Mouse (Mus musculus): ENCODE measurements around the gene Gpbp1.

Gpbp1 gene

GRCm38 (mm10) chr13:111489802-111490723 lies at the start of gene Gpbp1:
Gene Gpbp1, minus strand, starts transcription at chr13:111490111.
- DNase-seq: peak; percentile 99 to 100

- DNase-seq: no peak
These were observed 47.8 kb upstream of the Gpbp1 start for GRCm38 (mm10) chr13:111537718-111538117.

- DNase-seq: no peak
These were observed 46.4 kb upstream of the Gpbp1 start for GRCm38 (mm10) chr13:111536207-111536887.

- peak in 1 of 2 experiments; percentile 7 for DNase-seq
These were observed 44.2 kb upstream of the Gpbp1 start for GRCm38 (mm10) chr13:111534131-111534530.

- DNase-seq: peak in 1 of 2 experiments; percentile 31
These were observed 42.5 kb upstream of the Gpbp1 start for GRCm38 (mm10) chr13:111532178-111532948.

- DNase-seq: no peak
These were observed 41.8 kb upstream of the Gpbp1 start for GRCm38 (mm10) chr13:111531701-111532100.

GRCm38 (mm10) chr13:111524277-111524676 lies 34.4 kb upstream of the Gpbp1 start:
- no peak for DNase-seq

GRCm38 (mm10) chr13:111522336-111522735 lies 32.4 kb upstream of the Gpbp1 start:
- no peak for DNase-seq

GRCm38 (mm10) chr13:111520456-111520855 lies 30.5 kb upstream of the Gpbp1 start:
- DNase-seq: no peak

GRCm38 (mm10) chr13:111518332-111518731 lies 28.4 kb upstream of the Gpbp1 start:
- DNase-seq: no peak

- DNase-seq: no peak
These were observed 26.7 kb upstream of the Gpbp1 start for GRCm38 (mm10) chr13:111516385-111517150.

GRCm38 (mm10) chr13:111509385-111509784 lies 19.5 kb upstream of the Gpbp1 start:
- no peak for DNase-seq

- no peak for DNase-seq
These were observed 18.7 kb upstream of the Gpbp1 start for GRCm38 (mm10) chr13:111508645-111509044.

- DNase-seq: no peak
These were observed 4.6 kb upstream of the Gpbp1 start for GRCm38 (mm10) chr13:111494330-111495029.

GRCm38 (mm10) chr13:111491046-111491756 lies 1.3 kb upstream of the Gpbp1 start:
- DNase-seq: no peak

- no peak for DNase-seq
These were observed 459 bp downstream of the Gpbp1 start for GRCm38 (mm10) chr13:111489502-111489801.

GRCm38 (mm10) chr13:111488651-111489501 lies 1.0 kb downstream of the Gpbp1 start:
- peak; percentile 38 to 50 for DNase-seq

GRCm38 (mm10) chr13:111477695-111478094 lies 12.2 kb downstream of the Gpbp1 start:
- no peak for DNase-seq

GRCm38 (mm10) chr13:111470562-111471237 lies 19.2 kb downstream of the Gpbp1 start:
- DNase-seq: no peak

GRCm38 (mm10) chr13:111467350-111467749 lies 22.6 kb downstream of the Gpbp1 start:
- DNase-seq: no peak
